Mouse (Mus musculus) layer of hippocampus, adult 18-20 months (tissue): ENCODE data around the gene Plin3. TPM values are rescaled to one million over a fixed set of nuclear protein-coding genes. Genes with fewer than 3 reads are reported as not detected.

ENCODE experiments used
- DNase-seq, 2 experiments: peaks; one replicate each; pipeline ENCODE4 v3.0.0; 2022; ENCODE audit warnings: low spot score in 2 of 2
- long read RNA-seq: library from polyadenylated mRNA; stranded (forward); transcript quantifications from one replicate; pipeline ENCODE4 v2.0.0, GENCODE M21; 2021
- total RNA-seq, 2 experiments: library from RNA; stranded (reverse); gene quantifications; 2 replicates each; pipeline ENCODE4 v1.2.3; 2021

Gene Plin3
- total RNA-seq: 10 to 100 TPM; 19.1 to 21.8 TPM
- long read RNA-seq, partial matches to known transcripts: 9 of 15 reads
- long read RNA-seq, other reads (novel, unspliced or antisense): 3 of 15 reads

DNA sequence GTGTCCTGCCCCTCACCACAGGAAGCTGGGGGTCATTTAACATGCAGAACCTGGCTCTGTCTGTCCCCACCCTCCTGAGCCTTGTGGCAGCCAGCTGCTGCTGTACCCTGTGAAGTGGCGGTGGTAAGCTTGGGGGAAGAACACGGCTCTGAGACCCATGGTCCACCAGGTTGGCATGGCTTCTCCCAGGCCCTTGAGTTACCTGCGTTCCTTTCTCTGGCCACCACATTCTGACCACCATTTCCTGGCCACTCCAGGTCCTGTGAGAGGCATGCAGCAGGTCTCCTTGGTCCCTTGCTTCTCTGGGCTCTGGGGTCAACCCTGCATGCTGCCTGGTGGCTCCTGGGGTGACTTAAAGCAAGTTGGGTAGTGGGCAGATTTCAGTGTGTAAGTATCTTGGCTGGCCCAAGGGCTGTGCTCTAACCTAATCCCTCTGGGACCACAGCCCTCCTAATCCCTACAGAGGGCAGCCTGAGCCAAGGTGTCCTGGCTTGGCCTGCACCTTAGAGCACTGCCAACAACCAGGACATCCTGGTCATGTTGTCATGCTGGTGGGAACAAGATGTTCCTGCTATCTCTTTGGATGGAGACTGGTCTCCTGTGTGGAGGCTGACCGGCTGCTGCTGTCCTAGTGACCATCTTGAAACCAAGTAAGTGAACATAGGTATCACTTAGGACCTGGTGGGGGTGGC, at the start of gene Plin3:
Gene Plin3 (minus strand): TSS at position 343 of the 692 bp plus-strand sequence.
- no peak for DNase-seq

DNA sequence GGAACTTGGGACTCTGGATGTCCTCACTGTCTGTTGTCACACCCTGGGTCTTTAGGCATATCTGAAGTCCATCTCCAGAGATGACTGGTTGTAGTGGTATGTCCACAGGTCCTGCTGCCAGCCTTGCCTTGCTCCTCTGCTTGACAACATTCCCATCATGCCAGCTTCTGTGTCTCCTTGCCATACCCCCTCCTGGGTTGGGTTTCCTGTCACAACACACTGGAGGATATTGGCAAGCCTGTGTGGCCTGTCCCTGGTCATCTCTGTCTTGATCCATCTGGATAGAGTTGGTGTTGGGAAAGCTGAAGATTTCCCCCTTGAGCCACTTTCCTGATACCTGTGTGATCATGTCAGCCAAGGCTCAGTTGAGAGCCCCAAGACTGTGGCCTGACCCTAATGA, 48.0 kb upstream of the Plin3 start:
- no peak for DNase-seq

DNA sequence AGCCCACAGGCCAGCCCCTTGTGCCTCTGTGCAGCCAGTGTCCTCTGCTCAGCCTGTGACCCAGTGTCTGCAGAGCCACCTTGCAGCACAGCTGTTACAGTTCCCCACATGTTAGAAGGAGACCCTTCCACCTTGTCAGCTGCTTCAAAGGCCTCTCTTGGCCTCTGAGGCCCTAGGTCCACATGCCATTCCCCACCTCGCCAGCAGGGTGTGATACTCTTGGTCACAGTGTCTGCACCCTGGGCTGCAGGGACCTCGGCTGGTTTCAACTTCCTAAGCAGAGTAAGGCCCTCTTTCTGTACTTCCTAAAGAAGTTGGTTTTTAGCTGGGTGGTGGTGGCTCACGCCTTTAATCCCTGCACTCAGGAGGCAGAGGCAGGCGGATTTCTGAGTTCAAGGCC, 46.2 kb upstream of the Plin3 start:
- DNase-seq: no peak

DNA sequence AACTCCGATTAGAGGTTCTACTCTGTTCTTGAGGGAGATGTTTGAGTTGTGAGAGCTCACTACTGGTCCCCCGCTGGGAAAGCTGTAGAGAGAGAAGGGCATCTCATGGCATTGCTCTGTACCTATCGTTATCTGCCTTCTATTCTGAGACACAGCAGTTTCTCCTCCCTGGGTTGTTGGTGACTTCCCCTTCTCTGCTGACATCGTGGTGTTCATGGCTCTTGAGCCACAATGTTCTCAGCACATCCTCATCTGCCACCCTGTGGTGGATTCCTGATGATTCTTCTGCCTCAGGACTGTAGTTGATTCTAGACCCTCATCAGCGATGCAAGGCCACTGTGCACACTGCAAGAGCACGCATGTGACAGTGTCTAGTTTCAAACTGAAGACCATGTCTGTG, 45.1 kb upstream of the Plin3 start:
- DNase-seq: no peak

DNA sequence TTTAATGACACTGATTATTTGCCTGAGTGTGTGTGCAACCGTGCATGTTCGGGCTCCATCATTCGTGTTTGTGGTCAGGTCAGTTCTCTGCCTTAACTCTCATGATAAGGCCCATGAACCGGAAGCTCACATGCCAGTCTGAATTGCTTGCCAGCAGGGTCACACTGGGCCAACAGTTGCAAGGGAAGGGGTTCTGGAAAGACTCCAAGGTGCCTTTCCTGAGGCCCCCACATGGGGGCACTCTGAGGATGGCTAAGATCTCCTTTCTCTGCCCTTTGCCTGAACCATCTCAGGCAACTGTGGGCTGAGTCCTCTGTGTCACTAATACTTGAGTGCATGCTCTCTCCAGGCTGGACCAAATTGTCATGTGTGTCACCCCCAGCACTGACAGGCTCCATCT, 44.5 kb upstream of the Plin3 start:
- DNase-seq: peak in 1 of 2 experiments; percentile 67

DNA sequence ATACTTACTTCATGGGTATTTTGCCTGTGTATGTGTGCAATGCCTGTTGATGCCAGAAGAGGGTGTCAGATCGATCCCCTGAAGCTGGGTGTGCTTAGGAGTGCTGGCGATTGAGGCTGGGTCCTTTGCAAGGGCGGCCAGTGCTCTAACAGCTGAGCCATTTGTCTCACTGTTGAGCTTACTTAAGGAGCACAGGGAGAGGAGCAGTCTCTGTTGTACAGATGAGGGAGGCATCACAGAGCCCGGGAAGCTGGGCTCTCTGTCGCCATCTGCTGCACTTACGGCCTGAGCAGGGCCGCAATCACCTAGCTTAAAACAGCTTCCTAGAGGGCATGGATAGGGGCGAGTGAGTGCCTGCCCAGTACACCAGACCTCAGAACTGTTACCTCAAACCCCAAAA, 40.3 kb upstream of the Plin3 start:
- no peak for DNase-seq

DNA sequence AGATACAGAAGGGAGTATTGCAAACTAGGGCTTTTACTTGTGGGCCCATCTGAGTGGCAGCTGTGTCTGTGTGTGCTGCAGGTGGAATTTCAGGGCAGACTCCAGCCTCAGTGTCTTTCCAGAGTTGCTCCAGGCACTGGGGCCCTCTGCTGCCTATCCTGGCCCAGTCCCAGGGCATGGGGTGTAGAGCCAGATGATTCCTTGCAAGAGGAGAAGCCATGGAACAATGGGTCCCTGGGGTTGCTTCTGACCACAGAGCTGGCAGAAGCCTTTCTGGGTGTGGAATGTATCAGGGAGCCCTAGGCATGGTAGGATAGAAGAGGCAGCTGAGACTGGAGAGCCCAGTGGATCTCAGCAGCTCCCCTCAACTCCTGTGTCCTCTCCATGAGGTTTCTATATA, 38.6 kb upstream of the Plin3 start:
- no peak for DNase-seq

DNA sequence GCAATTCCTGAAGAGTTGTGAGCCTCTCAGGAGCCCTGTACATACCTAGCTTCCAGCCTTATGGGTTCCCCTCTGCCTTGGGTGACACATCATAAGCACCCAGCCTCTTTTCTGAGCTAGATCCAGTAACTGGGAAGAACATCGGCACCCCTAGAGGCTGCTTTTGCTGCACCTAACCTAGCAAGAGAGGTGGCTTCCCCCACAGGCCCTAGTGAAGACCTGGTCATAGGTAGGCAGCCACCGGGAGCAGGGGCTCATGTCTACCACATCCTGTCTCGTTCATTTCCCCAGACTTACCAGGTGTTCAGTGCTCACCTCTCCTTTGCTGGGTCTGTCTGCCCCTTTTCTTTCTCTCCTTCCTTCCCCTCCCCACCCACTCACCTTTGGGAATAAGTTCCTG, 37.7 kb upstream of the Plin3 start:
- no peak for DNase-seq

DNA sequence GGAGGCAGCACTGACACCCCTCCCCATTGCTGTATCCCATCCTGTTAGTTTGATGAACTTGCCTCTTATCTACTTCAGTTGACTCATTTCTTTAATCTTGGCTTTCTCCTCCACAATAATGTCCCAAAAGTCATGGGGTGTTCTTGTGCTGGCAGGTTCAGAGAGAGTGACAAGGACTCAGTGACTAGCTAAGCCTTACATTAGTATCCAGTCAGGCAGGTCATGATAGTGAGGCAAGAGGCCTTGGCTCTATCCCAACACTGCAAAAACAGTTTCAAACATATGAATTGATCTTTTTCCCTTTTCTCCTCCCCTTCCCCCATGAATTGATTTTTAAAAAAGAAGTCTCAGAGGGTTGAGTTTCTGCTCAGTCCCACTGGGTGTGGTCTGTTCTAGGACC, 36.6 kb upstream of the Plin3 start:
- DNase-seq: no peak

DNA sequence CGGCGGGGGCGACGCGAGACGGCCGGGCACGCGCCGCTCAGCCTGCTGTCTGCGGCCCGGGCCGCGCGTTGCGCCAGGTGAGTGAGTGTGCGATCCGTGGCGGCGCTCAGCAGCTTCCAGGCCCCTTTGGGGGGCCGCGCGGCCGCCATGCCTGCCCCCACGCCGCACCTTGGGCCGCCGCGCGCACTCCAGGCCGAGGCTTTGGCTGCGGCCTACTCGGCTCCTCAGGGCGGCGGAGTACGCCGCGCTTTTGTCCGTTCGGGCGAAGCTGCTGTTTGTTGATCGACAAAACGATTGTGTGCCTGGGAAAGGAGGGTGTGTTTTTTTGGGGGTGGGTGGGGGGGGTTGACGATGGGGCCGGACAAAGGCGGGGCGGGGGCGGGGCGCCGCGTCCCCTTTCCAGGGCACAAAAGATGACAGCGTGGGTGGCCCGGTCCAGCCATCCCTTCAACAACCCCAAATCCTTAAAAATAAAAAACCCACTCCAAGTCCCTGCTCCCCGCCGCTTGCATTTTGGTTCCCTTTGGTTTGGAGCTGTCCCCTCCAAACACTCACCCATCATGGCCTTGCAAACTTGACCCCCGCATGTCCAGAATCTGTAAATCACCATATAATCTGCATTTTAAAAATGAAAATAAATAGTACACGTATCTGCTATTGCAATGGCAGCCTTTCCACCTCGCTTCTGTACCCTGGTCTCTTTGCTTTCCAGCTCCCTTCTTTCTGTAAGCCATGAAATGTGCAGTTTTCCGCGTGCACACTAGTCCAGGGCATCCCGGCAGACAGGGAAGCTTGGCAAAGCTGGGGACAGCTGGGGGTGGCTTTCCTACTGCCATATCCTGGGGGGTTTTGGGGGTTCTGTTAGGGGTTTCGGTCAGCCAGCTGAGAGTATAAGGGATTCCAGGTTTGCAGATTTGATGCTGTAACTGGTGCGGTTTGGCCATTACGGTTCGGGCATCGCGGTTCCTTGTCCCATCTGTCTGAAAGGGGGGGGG, 33.8 kb upstream of the Plin3 start:
- no peak for DNase-seq

DNA sequence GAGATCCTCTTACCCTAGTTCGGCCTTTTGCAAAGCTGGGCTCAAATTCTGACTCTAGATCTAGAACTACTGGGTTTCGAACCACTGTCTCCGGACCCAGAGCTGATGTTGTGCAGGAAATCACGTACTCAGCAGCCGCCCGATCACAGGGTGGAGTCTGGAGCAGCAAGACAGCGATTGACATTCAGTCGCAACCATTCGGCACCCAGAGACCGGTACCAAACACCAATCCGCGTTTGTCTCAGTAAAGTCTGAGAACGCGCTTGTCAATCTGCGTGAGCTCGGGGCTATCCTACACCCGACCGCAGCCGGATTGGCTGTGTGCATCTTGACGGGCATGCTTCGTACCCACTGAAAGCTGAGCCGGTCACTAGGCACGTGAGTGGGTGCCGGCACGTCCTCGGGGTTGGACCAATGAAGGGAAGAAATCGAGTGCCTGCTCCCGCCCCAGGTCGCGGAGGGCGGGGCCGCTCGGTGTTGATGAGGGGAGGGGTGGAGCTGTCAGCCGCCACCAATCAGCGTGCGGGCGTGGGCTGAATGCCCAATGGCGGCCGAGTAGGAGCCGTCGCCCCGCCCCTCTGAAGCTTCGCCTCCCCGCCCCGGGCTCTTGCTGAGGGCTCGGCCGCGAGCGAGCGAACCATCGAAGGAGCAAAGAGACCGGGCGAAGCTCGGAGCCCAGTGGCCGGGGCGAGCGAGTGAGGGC, 32.9 kb upstream of the Plin3 start, which contains the start of gene Kdm4b:
Gene Kdm4b (plus strand): TSS at position 613 of the 703 bp plus-strand sequence.
- DNase-seq: peak; percentile 99 to 100

DNA sequence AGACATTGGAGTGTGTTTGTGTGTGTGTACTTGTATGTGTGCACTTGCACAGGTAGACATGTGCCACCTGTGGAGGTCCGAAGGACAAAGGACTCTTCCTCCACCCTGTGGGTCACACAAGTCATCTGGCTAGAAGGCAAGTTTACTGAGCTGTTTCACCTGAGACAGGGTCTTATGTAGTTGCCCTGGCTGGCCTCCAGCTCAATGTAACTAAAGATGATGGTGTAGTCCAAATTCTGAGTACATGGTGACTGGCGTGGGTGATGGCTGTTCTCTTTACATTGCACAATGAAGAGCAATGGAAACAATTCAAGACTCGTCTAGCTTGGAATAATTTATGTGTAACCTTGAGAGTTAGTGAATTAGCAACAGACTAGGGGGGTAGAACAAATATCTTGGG, 31.7 kb upstream of the Plin3 start:
- DNase-seq: no peak

DNA sequence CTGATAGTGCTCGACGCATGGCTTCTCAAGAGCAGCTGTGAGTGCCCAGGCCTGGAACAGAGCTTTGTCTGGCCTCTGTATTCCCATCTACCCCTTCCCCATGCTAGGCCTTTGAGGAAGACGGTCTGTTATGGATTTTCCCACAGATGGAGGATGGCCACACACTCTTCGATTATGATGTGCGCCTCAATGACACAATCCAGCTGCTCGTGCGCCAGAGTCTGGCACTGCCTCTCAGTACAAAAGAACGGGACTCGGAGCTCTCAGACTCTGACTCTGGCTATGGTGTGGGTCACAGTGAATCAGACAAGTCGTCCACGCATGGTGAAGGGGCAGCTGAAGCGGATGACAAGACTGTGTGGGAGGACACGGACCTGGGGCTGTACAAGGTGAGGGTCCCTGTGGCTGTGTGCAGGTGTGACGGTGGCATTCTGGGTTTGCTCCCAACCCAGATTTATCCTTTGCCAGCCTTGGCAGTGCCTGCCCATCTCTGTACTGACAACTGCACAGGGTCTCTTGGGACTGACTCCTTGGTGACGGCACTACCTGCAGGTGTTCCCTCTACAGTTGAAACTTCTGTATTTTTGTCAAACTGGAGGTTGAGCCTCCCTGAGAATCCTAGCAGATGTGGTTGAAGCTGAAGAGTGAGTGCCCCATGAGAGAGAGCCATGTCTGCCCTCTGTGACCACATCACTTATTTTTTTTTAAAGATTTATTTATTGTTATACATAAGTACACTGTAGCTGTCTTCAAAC, 16.7 kb upstream of the Plin3 start:
- DNase-seq: no peak

DNA sequence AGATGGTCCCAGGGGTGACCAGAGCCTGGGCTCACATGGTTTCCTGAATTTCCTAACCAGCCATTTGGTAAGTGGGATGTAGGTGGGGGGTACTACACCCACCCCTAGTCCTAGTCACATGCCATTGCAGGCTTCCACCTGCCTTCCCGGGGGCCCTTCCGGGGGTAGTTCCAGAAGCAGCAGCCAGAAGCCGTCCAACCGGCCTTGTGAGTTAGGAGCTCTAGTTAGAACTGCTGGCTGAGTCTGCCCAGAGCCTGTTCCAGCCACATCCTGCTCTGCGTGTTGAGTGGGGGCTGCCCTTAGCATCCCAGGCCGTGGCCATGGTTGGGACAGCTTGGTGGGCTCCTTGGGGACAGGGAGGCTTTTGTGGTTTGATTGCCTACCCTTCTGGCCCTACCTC, 15.4 kb upstream of the Plin3 start:
- DNase-seq: no peak

DNA sequence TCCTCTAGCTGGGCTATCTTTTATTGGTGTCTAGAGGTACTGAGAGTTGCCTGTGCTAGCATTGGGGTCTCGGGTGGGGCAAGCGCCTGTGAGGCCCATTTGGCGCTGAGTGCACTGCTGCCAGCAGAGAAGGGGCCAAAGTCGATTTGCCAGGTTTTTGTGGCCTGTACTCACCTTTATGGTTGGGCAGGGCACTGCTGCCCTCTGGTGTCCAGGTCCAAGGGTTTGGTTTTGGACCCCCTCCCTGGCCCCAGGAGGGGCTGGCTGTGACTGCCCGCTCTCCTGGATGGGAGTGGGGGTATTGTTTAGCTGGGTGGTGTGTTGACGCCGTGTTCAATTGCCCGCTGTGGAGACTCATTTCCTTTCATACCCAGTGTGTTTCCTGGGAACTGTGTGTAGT, 13.2 kb upstream of the Plin3 start:
- DNase-seq: no peak

DNA sequence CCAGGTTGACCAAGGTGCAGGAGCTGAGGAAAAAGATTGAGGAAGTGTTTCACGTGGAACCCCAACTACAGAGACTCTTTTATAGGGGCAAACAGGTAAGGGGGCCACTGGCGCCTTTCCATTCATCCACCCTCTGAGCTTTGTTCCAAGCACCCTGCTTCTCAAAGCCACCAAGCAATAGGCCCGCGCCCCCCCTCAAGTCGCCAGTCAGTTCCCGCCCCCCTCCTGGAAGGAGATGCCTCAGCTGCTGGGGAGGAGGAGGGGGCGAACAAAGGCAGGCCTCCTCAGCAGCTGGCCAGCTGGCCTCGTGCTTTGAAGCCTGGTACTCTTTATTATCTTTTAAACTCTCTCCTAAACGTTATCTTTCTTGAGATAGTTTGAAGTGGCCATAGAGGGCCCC, 12.5 kb upstream of the Plin3 start:
- no peak for DNase-seq

DNA sequence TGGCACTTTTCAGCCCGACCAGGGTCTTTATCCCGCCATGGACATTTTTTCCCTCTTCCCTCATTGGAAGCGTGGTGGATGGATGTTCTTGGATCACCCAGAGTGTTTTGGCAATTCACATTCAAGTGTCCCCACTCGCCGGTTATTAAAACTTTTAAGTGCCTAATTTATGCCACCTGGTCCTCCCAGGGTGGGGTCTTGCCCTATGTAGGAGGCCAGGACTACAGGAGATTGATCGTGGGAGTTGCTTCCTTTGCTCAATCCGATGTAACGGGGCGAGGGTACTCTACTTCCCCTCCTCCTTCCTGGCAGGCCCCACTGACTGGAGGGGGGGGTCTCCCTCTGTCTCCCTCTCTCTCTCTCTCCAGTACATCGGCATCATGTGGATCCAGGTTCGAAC, 12.0 kb upstream of the Plin3 start:
- DNase-seq: no peak

DNA sequence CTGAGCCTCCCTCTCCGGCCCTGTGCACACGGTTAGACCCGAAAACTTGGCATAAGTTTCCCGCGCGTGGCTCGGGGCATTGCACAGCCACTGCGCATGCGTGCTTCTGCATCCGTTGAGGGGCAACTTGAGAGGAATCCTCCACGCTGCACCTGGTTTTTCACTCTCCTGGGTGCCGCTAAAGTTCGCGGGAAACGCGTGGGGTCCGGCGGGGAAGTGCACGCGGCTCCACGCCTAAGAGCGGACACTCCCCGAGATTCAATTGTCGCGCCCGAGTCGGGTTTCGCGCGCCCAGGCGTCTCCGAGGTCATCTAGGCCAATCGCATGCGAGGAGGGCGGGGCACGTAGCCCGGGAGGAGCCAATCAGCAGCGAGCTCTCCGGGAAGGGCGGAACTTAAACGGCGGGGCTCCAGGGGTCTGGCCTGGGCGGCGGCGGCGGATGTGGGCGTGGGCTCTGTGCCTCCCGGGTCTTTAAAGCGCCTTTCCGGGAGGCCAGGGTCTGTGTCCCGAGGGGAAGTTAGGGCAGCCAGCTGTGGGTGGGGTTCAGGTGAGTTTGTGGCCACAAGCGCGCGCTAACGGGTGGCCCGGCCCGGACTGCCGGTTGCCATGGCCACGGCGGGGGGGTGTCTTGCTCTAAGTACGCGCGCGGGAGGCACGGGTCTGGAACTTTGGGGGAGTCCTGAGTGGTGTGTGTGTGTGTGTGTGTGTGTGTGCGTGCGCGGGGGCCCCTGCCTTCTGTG, 11.3 kb upstream of the Plin3 start:
- peak; percentile 84 to 93 for DNase-seq

DNA sequence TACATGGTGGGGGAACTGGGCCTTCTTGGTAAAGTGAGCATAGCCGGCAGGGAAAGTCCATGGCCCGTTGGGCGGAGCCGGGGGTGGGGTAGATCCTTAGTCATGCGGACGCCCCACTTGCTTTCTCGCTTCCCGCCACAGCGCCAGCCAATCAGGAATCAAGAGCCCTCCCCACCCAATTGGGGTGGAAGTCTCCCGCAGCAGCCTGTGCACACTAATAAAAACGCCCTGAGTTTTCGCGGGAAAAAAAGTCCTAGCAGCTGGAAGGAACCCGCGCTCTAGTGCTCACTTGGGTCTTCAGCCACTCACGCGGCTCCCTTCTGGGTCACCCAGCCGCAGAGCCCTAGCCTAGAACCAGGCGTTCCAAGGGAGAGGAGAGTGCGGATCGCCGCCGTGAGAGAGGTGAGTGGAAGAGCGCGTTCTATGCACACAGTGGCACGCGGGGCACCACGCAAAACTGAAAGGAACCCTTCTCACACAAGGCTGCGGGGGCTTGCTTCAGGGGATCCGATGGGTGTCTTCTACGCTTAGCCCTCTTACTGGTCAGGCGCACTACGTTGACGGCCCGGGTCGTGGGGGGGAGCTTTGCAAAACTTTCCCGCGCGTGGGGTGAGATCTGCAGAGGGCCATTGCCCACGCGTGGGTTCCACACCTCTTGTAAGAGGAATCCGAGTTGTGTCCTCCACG, 10.6 kb upstream of the Plin3 start, which contains the start of gene Uhrf1:
Gene Uhrf1 (plus strand): TSS at position 162 of the 687 bp plus-strand sequence.
- no peak for DNase-seq
